Mouse (Mus musculus) liver, adult 2 months (tissue): Measurements from ENCODE around the gene Tcea2. TPM values are rescaled to one million over a fixed set of nuclear protein-coding genes. Genes with fewer than 3 reads are reported as not detected.

Experiments
- DNase-seq: peaks from one replicate; pipeline ENCODE4 v3.0.0-alpha.2; 2011; ENCODE audit warnings: low read depth, low spot score; ENCODE audit errors: extremely low read depth
- H3K27ac ChIP-seq: fragments of 200-500 bp; replicated peaks from 2 replicates; pipeline ENCODE4 v1.5.1; 2012; ENCODE audit warnings: low read depth, mild to moderate bottlenecking, control low read depth, inconsistent platforms, low read length; ENCODE audit not compliant: insufficient read depth
- H3K27me3 ChIP-seq: fragments of 200-500 bp; 2 replicates; pipeline ENCODE4 v1.6.1; 2012; ENCODE audit warnings: mild to moderate bottlenecking, moderate library complexity, low read length, inconsistent platforms; ENCODE audit not compliant: control insufficient read depth, insufficient read depth
- H3K36me3 ChIP-seq: fragments of 200-500 bp; 2 replicates; pipeline ENCODE4 v1.6.1; 2012; ENCODE audit warnings: low read length, inconsistent platforms; ENCODE audit not compliant: control insufficient read depth, insufficient read depth
- H3K4me1 ChIP-seq: fragments of 200-500 bp; 2 replicates; pipeline ENCODE4 v1.6.1; 2011; ENCODE audit warnings: low read length; ENCODE audit not compliant: control insufficient read depth, insufficient read depth
- H3K4me3 ChIP-seq: fragments of 200-500 bp; 2 replicates; pipeline ENCODE4 v1.5.1; 2011; ENCODE audit warnings: low read depth, mild to moderate bottlenecking, control low read depth, low read length, moderate library complexity; ENCODE audit not compliant: insufficient read depth
- H3K79me2 ChIP-seq: fragments of 200-500 bp; 2 replicates; pipeline ENCODE4 v1.6.1; 2012; ENCODE audit warnings: inconsistent platforms, mild to moderate bottlenecking, low read length, moderate library complexity; ENCODE audit not compliant: control insufficient read depth, insufficient read depth
- H3K9ac ChIP-seq: fragments of 200-500 bp; 2 replicates; pipeline ENCODE4 v1.6.1; 2012; ENCODE audit warnings: low read depth, mild to moderate bottlenecking, control low read depth, inconsistent platforms, low read length
- CTCF ChIP-seq: fragments of 200-500 bp; IDR thresholded peaks from 2 replicates; pipeline ENCODE4 v1.5.1; 2011; ENCODE audit warnings: low read depth, low read length, control low read depth
- POLR2A ChIP-seq: fragments of 200-500 bp; IDR thresholded peaks from 2 replicates; pipeline ENCODE4 v1.6.1; 2011; ENCODE audit warnings: low read length, control low read depth; ENCODE audit not compliant: insufficient read depth; ENCODE audit errors: extremely low read depth
- WGBS: fragments of 180-500 bp; shearing (Covaris S2); methylation state at CpG from one replicate; pipeline ENCODE4 v1.1.7; 2018; 5-methylcytosine and 5-hydroxymethylcytosine counted together
- polyA plus RNA-seq: library from polyadenylated mRNA; depleted of rRNA; stranded (reverse); fragments of >200 nt; gene quantifications from 2 replicates; pipeline ENCODE4 v1.2.3, GENCODE M21; 2012
- total RNA-seq: library from RNA; depleted of rRNA; stranded (reverse); fragments of >200 nt; gene quantifications from 2 replicates; pipeline ENCODE4 v1.2.3, GENCODE M21; 2014

The Tcea2 gene
- total and polyA plus RNA-seq, 2 experiments, result 1.4 to 2.8 TPM

GRCm38 (mm10) chr2:181646626-181647472 is 33.3 kb upstream of the Tcea2 start:
- Histone ChIP-seq H3K27ac (no peak overlapping the region), H3K79me2 (no peaks in the 10 kb centered on the region; the same call in 1 of the 2 replicates), H3K4me3 (no peak overlapping the region), H3K9ac (no peak overlapping the region), H3K27me3 (no peaks in the 10 kb centered on the region), H3K4me1 (no peaks in the 10 kb centered on the region), H3K36me3 (peaks cover 71% of the 10 kb centered on the region)
- no peak for DNase-seq
- TF ChIP-seq CTCF, result no peak
- TF ChIP-seq POLR2A, result no peak
- 79% methylated on average over 6 of the region's 6 CpGs for WGBS

- no peak for TF ChIP-seq CTCF
- no peak for TF ChIP-seq POLR2A
- no peak overlapping the region for H3K9ac ChIP-seq
- DNase-seq, result no peak
- 94% methylated on average over 10 of the region's 10 CpGs for WGBS
- no peaks in the 10 kb centered on the region for H3K27me3 ChIP-seq
- no peaks in the 10 kb centered on the region for H3K4me1 ChIP-seq
- no peak overlapping the region for H3K4me3 ChIP-seq
- H3K27ac ChIP-seq, result no peak overlapping the region
- no peaks in the 10 kb centered on the region; the same call in 1 of the 2 replicates for H3K79me2 ChIP-seq
- peaks cover 77% of the 10 kb centered on the region for H3K36me3 ChIP-seq
Observed at GRCm38 (mm10) chr2:181648926-181649325, 31.2 kb upstream of the Tcea2 start.

GRCm38 (mm10) chr2:181653065-181653464 is 27.0 kb upstream of the Tcea2 start:
- H3K79me2 ChIP-seq, result no peaks in the 10 kb centered on the region
- no peak for DNase-seq
- no peak overlapping the region for H3K4me3 ChIP-seq
- H3K27ac ChIP-seq, result no peak overlapping the region
- no peak overlapping the region for H3K9ac ChIP-seq
- no peaks in the 10 kb centered on the region for H3K4me1 ChIP-seq
- TF ChIP-seq CTCF (no peak), POLR2A (no peak)
- no peaks in the 10 kb centered on the region for H3K27me3 ChIP-seq
- H3K36me3 ChIP-seq, result peaks cover 72% of the 10 kb centered on the region

- no peak for DNase-seq
Observed at GRCm38 (mm10) chr2:181653523-181653922, 26.6 kb upstream of the Tcea2 start.

GRCm38 (mm10) chr2:181656734-181657133 is 23.4 kb upstream of the Tcea2 start, which contains the start of gene Gm29797:
Gene Gm29797 (plus strand): TSS chr2:181657034.
- DNase-seq, result no peak
- Histone ChIP-seq H3K4me1 (no peaks in the 10 kb centered on the region), H3K4me3 (no peak within 1 kb of the TSS), H3K27me3 (no peaks in the 10 kb centered on the region), H3K27ac (no peak within 1 kb of the TSS), H3K79me2 (no peaks in the 10 kb centered on the region), H3K36me3 (peaks cover 47% of the 10 kb centered on the region), H3K9ac (no peak within 1 kb of the TSS)
- TF ChIP-seq POLR2A (no peak), CTCF (no peak)
- WGBS, result 85% methylated on average over 3 of the region's 3 CpGs

More at GRCm38 (mm10) chr2:181653523-181653922, 26.6 kb upstream of the Tcea2 start:
- TF ChIP-seq POLR2A (no peak), CTCF (no peak)
- Histone ChIP-seq H3K4me1 (no peaks in the 10 kb centered on the region), H3K27ac (no peak overlapping the region), H3K27me3 (no peaks in the 10 kb centered on the region), H3K4me3 (no peak overlapping the region), H3K36me3 (peaks cover 70% of the 10 kb centered on the region), H3K9ac (no peak overlapping the region), H3K79me2 (no peaks in the 10 kb centered on the region)
- WGBS, result 77% methylated on average over 1 of the region's 1 CpGs

- Histone ChIP-seq H3K79me2 (no peaks in the 10 kb centered on the region), H3K36me3 (peaks cover 42% of the 10 kb centered on the region), H3K27me3 (no peaks in the 10 kb centered on the region), H3K9ac (no peak overlapping the region), H3K27ac (no peak overlapping the region), H3K4me1 (no peaks in the 10 kb centered on the region), H3K4me3 (no peak overlapping the region)
- TF ChIP-seq POLR2A (no peak), CTCF (no peak)
- DNase-seq, result no peak
- WGBS, result 91% methylated on average over 2 of the region's 2 CpGs
Observed at GRCm38 (mm10) chr2:181657441-181657840, 22.7 kb upstream of the Tcea2 start.
